Mouse (Mus musculus) gastrocnemius, postnatal 10 days (tissue): Measurements from ENCODE around the gene Treml4. TPM values are rescaled to one million over a fixed set of nuclear protein-coding genes. Genes with fewer than 3 reads are reported as not detected.

Experiments used
- DNase-seq: peaks from one replicate; pipeline ENCODE4 v3.0.0; 2021; ENCODE audit warnings: mixed read lengths
- long read RNA-seq, 2 experiments: library from polyadenylated mRNA; stranded (forward); transcript quantifications; one replicate each; pipeline ENCODE4 v2.0.0; 2021
- total RNA-seq, 2 experiments: library from RNA; stranded (reverse); gene quantifications; 2 replicates each; pipeline ENCODE4 v1.2.3; 2021

Gene Treml4
- total RNA-seq: under 1 TPM in 1 of 2 experiments, not detected in 1; 0.36 TPM
- long read RNA-seq, experiment 1: 0 reads
- long read RNA-seq, experiment 2: 0 reads

- no peak for DNase-seq
These were observed at the start of gene Treml4 for GRCm38 (mm10) chr17:48263741-48264362. Treml4 (plus strand) TSS chr17:48264295.

GRCm38 (mm10) chr17:48215429-48215828 lies 48.7 kb upstream of the Treml4 start:
- no peak for DNase-seq

GRCm38 (mm10) chr17:48230680-48231079 lies 33.4 kb upstream of the Treml4 start:
- no peak for DNase-seq

- DNase-seq: no peak
These were observed 31.6 kb upstream of the Treml4 start, which contains the start of gene Trem1 for GRCm38 (mm10) chr17:48232518-48232917. Trem1 (plus strand) TSS chr17:48232768.

GRCm38 (mm10) chr17:48233789-48234188 lies 30.3 kb upstream of the Treml4 start:
- DNase-seq: no peak

GRCm38 (mm10) chr17:48234550-48234949 lies 29.5 kb upstream of the Treml4 start:
- DNase-seq: no peak

- no peak for DNase-seq
These were observed 28.2 kb upstream of the Treml4 start for GRCm38 (mm10) chr17:48235773-48236370.

GRCm38 (mm10) chr17:48237621-48238020 lies 26.5 kb upstream of the Treml4 start:
- DNase-seq: no peak

GRCm38 (mm10) chr17:48247221-48247928 lies 16.7 kb upstream of the Treml4 start, which contains the start of gene Trem3:
Trem3 (plus strand) TSS chr17:48247777.
- DNase-seq: no peak

- DNase-seq: no peak
These were observed 15.1 kb upstream of the Treml4 start for GRCm38 (mm10) chr17:48249039-48249438.

- DNase-seq: no peak
These were observed 14.6 kb upstream of the Treml4 start for GRCm38 (mm10) chr17:48249501-48249900.

- DNase-seq: no peak
These were observed 13.5 kb upstream of the Treml4 start for GRCm38 (mm10) chr17:48250631-48251030.

- DNase-seq: no peak
These were observed 7.5 kb upstream of the Treml4 start for GRCm38 (mm10) chr17:48256575-48256974.

- no peak for DNase-seq
These were observed 2.2 kb upstream of the Treml4 start for GRCm38 (mm10) chr17:48261868-48262267.

- DNase-seq: no peak
These were observed 567 bp downstream of the Treml4 start for GRCm38 (mm10) chr17:48264662-48265061.

GRCm38 (mm10) chr17:48266138-48266537 lies 2.0 kb downstream of the Treml4 start:
- no peak for DNase-seq

GRCm38 (mm10) chr17:48266610-48267304 lies 2.7 kb downstream of the Treml4 start:
- DNase-seq: no peak

GRCm38 (mm10) chr17:48267591-48267990 lies 3.5 kb downstream of the Treml4 start:
- DNase-seq: no peak

- no peak for DNase-seq
These were observed 4.2 kb downstream of the Treml4 start for GRCm38 (mm10) chr17:48268276-48268675.

- DNase-seq: no peak
These were observed 5.7 kb downstream of the Treml4 start for GRCm38 (mm10) chr17:48269833-48270232.

GRCm38 (mm10) chr17:48272158-48272557 lies 8.1 kb downstream of the Treml4 start:
- DNase-seq: no peak

GRCm38 (mm10) chr17:48272598-48272997 lies 8.5 kb downstream of the Treml4 start:
- DNase-seq: no peak

- no peak for DNase-seq
These were observed 10.0 kb downstream of the Treml4 start for GRCm38 (mm10) chr17:48274098-48274497.
